Mouse (Mus musculus): Measurements from ENCODE around the gene Ddx52. TPM values are rescaled to one million over a fixed set of nuclear protein-coding genes. Genes with fewer than 3 reads are reported as not detected.

Ddx52 gene
- total RNA-seq (2015) (28.1 and 30.5 TPM in 2 replicates), total RNA-seq (2017) (53.3 and 62.9 TPM in 2 replicates)

DNA sequence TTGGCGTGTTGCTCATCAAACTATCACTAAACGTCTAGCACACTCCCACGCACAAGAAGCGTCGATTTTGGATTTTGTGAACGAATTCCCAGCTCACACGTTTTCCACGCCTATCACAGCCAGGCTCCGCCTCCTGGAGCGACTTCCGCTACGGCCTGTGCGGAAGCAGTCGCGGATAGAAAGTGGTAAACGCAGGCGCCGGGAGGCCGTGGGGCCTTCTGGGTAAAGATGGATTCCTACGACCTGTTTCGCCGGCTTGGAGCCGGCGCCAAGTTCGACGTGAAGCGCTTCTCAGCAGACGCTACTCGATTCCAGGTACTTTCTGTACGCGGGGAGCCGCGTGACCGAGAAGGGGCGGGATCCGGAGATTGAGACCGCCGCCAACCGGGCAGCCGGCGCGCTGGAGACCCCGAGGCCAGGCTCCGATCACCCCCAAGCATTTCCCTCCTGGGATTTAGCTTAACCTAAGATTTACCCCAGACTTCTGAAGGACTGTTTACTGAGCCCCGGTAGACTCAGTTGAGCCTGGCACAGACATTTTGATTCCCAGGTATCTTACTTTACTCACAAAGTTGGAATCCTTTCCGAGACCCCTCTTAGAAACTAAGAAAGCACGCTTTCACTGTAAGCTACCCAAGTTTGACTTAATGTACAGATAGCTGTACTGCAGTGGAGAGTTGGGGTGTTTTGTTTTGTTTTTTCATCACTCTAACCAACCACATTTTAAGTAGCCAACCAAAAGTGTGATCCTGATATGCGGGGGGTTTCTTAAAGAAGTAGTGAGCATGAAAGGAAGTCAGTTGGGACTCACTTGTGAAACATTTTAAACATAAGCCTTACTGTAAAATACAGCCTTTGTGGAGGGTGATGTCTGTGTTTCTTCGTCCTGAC lies at the start of gene Ddx52:
Ddx52 (plus strand) TSS at position 113 of the 891 bp plus-strand sequence.
- peak; percentile 100 for ATAC-seq (ENCODE audit: poor library complexity, severe bottlenecking)

DNA sequence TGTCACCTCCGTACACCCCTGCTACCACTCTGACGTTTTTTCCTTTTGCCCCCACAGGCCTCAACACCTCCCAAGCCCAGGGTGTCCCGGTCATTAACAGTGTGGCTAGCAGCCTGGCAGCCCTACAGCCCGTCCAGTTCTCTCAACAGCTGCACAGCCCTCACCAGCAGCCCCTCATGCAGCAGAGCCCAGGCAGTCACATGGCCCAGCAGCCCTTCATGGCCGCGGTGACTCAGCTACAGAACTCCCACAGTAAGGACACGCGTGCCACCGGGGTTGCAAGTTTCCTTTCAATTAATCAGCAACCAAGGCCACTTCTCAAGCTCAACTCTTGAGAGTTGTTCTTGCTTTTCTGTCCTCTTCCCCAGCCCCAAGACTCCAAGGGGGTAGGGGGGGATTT lies 48.5 kb upstream of the Ddx52 start:
- no peak for ATAC-seq (ENCODE audit: poor library complexity, severe bottlenecking)

- no peak for ATAC-seq (ENCODE audit: poor library complexity, severe bottlenecking)
Measured at GRCm38 (mm10) chr11:83896430-83897410, 45.1 kb upstream of the Ddx52 start.

DNA sequence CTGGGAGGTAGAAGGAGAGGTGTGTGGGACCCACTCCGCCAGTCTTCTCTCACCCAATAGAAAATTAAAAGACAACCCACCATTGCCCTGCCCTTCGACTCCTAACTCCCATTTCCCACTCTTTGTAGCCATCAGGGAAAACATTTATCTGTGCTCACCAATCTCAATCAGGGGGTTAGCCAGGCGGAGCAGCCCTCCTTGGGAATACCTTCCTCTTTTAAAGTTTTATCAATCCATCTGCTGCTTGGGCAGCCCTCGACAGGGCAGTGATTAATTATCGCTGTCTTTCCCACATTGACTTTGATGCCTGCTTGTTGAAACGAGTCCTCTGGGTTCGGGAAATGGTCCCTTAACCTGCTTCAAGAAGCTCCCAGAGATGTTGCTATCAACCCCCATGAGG lies 44.3 kb upstream of the Ddx52 start:
- no peak for ATAC-seq (ENCODE audit: poor library complexity, severe bottlenecking)

DNA sequence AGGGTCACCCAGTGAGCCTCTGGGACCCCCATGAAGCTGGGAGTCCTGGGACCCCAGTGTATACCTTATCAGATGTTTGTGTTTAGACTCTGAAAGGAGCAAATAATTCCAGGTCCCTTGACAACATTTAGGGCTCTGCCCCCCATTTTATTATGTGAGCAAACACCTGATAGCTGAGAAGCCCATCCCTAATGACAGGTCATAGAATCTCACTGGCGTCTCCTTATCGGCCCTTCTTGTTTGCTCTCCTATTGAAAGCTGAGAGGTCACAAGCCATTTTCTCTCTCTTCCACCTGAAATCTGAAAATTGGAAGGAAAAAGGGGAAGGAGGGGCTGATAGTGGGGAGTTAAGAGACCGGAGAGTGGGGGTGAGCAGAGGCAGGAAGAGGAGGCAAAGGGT lies 39.0 kb upstream of the Ddx52 start:
- ATAC-seq (ENCODE audit: poor library complexity, severe bottlenecking), result no peak

DNA sequence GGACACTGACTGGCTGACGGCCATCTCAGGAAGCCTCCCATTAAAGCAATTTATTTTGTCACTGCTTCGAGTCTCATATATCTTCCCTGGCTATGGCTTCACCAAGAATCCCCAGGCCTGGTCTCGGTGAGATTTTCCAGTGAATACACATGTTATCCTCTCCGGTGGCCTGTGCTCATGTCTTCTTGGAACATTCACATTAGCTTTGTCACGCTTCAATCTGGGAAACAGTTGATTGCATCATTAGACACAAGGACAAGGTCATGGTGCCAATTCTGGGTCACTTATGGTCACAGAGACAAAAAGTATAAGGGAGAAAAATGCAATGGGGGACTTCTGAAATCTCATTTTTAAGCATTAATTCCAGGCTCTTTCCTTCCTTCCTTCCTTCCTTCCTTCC lies 36.1 kb upstream of the Ddx52 start:
- ATAC-seq (ENCODE audit: poor library complexity, severe bottlenecking), result no peak

DNA sequence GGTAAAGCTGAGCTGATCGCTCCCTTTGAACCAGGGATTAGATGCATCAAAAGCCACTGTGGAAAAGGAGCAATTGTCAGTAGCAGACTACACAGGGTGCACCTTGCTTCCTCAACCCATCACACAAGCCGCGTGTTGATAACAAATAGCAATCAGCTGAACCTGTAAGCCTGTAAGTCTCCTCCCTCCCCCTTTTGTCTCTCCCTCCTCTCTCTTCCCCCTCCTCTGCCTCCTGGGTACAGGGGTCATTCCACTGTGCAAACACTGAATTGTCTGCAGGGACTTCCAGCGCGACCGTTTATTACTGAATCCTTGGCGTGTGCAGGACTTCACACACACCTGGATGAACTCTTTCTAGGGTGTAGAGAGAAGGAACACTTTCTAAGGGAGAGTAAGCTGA lies 33.5 kb upstream of the Ddx52 start:
- no peak for ATAC-seq (ENCODE audit: poor library complexity, severe bottlenecking)

DNA sequence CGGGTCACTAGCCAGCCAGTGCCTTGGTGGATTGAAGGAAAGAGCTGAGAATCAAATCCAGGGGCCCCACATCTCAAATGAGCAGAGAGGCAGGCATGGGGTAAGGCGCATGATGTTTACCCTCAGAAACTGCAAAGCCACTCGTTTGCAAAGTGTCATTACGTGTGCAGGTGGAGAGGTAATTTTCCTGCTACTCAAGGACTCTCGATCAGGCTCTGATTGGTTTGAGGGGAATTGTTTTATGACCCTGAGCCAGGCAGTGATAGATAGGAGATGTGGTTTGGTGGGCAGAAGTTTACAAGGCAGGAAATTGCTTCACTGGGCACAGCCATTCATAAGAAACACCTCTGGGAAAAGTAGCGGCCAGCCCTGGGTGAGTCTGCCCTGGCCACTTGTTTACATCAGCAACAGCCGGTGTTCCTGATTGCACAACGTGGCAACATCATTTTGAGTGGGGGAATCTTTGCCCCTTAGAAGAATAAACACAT lies 28.0 kb upstream of the Ddx52 start:
- no peak for ATAC-seq (ENCODE audit: poor library complexity, severe bottlenecking)

- no peak for ATAC-seq (ENCODE audit: poor library complexity, severe bottlenecking)
Measured at GRCm38 (mm10) chr11:83914501-83914900, 27.4 kb upstream of the Ddx52 start.

DNA sequence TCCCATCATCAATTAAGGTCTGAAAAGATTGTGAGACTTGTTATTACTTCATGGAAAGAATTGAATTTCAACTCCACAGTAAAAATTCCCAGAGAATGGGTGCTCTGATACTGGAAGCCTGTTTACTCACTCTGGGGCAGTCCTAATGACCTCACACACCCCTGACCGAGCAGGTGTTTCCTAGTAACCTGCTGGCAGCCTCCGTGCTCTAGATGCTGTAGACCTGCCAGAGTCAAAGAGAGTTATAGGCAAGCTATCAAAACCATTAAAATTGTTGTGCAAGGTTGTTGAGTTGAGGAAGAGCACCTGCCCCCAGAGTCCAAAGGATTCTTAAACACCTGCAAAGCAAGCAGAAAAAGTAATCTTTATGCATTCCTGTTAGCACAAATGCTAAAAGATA lies 19.3 kb upstream of the Ddx52 start:
- no peak for ATAC-seq (ENCODE audit: poor library complexity, severe bottlenecking)

GRCm38 (mm10) chr11:83927097-83927496 lies 14.8 kb upstream of the Ddx52 start:
- 0 out of 2 replicates have a peak, but pooled peaks have one; percentile 33 for ATAC-seq (ENCODE audit: poor library complexity, severe bottlenecking)

- no peak for ATAC-seq (ENCODE audit: poor library complexity, severe bottlenecking)
Measured at GRCm38 (mm10) chr11:83932506-83933106, 9.3 kb upstream of the Ddx52 start.

DNA sequence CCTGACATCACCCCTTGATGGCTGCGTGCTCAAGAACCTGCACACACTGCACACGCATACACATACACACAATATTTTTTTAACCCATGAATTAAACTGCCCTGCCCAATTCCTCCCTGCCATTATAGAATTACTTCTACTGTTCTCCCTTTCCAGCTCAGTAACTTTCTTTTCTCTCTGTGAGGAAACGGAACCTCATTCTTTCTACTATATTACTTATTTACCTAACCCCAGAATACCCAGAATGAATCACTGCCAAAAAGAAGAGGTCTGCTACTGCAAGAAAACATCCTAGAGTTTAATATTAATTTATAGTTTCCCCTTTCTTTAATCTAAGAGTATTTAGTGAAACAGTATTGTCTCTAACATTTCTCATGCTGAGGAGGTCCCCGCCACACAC lies 8.5 kb upstream of the Ddx52 start:
- ATAC-seq (ENCODE audit: poor library complexity, severe bottlenecking), result no peak

DNA sequence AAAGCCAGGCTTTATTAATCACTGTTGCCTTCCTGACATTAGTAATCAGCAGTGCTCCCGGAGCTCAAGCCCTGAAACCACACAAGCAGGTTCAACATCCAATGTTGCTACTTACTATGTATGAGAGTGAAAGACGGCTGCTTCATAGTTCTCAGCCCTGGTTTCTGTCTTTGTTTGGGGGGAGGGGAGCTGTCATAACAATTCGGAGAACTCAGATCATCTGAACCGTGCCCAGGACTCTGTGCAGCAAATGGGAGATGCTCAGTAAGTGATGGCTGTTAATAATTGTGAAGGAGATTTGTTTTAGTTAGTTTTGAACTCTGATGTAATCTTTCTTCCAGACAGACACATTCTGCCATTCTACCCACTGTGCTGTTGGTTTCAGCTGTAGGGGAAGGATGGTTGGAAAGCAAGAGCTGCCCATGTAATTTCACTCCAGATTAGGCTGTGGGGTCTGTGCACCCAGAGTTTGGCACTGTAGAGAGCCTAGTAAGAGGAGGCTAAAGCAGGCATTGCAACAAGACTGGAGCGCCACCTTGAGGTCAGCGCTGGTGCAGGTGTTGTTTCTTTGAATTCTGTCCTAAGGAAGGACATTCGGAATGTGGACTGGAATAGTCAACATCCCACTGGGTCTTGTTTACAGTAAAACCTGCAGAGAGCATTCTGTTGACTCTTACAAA lies 5.7 kb upstream of the Ddx52 start:
- ATAC-seq (ENCODE audit: poor library complexity, severe bottlenecking), result peak; percentile 69

- ATAC-seq (ENCODE audit: poor library complexity, severe bottlenecking), result no peak
Measured at GRCm38 (mm10) chr11:83938556-83938955, 3.3 kb upstream of the Ddx52 start.

GRCm38 (mm10) chr11:83956822-83957221 lies 15.0 kb downstream of the Ddx52 start:
- no peak for ATAC-seq (ENCODE audit: poor library complexity, severe bottlenecking)

DNA sequence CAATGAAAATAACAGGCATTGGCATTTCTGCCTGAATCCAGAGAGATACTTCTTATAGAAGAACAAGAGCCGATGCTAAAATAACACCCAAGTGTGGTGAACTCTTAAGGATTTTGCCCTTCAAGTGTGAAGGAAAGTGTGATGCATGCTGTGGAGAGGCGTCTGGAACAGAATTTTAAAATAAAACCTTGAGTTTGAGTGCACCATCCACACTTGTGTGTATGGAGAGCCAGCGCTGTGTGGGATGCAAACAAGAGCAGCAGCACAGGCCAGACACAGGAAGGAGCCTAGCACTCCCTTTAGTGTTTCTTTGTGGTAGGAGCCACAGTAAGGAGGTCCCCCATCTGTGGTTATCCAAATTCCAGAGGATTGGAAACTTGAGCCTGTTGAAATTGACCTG lies 20.1 kb downstream of the Ddx52 start:
- no peak for ATAC-seq (ENCODE audit: poor library complexity, severe bottlenecking)

DNA sequence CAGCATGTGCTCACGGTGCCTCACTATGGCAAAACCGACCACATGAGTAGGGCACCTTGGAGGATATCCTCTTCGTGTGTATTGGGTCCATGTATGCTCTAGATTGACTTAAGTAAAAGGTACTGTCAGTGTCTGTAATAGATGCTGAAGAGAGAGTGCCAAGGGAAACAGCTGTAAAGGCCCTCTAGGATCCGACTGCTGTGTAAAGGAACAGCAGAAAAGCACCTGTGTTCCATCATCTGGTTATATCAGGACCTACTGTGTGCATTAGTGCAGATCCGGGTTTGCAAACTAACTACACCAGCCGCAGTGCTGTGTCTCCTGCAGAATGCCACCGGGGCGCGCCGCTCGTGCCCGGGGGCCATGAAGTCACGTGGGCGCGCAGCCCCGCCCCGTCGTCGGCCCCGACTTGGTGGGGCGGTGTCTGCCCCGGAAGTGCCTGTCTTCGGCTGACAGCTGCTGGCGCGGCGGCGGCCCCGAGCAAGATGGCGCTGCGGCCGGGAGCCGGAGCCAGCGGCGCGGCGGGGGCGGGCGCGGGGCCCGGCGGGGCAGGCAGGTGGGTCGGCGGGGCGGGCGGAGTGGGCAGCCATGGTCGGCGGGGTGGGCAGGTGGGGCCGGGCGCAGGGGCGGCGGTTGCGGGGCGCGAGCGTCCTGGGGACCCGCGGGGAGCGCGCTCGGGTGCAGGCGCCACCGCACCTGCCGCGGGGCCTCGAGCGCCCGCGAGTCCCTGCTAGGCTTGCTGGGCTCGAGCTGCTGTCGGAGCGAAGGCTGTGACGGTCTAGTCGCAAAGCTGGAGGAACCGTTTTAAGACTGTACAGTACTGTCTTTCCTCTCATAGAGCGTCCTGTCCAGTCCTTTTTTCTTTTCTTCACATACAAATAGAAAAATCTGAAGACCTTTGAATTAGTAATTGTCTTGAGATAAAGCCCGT lies 22.4 kb downstream of the Ddx52 start, which contains the start of gene Synrg:
Synrg (plus strand) TSS at position 438 of the 931 bp plus-strand sequence.
- ATAC-seq (ENCODE audit: poor library complexity, severe bottlenecking), result peak; percentile 99
